Mouse (Mus musculus) heart, adult 2 months (tissue): ENCODE measurements around the gene Pogk. TPM values are rescaled to one million over a fixed set of nuclear protein-coding genes. Genes with fewer than 3 reads are reported as not detected.

Source experiments
- DNase-seq, 2 experiments: peaks; one replicate each; pipeline ENCODE4 v3.0.0; 2021
- H3K27ac ChIP-seq: fragments of 200-600 bp; 2 replicates; pipeline ENCODE4 v1.8.1; 2022
- H3K27me3 ChIP-seq: fragments of 200-500 bp; 2 replicates; pipeline ENCODE4 v1.6.1; 2012; ENCODE audit warnings: mild to moderate bottlenecking, low read length, inconsistent platforms, mixed read lengths; ENCODE audit not compliant: control insufficient read depth, insufficient read depth
- H3K36me3 ChIP-seq: fragments of 200-500 bp; 2 replicates; pipeline ENCODE4 v1.6.1; 2012; ENCODE audit warnings: low read length, inconsistent platforms; ENCODE audit not compliant: control insufficient read depth, insufficient read depth
- H3K4me1 ChIP-seq: fragments of 200-500 bp; 2 replicates; pipeline ENCODE4 v1.6.1; 2011; ENCODE audit warnings: low read length; ENCODE audit not compliant: control insufficient read depth, insufficient read depth
- H3K4me3 ChIP-seq: fragments of 200-600 bp; 2 replicates; pipeline ENCODE4 v1.8.1; 2022
- H3K79me2 ChIP-seq: fragments of 200-500 bp; replicated peaks from 2 replicates; pipeline ENCODE4 v1.6.1; 2012; ENCODE audit warnings: mild to moderate bottlenecking, inconsistent platforms, low read length, moderate library complexity, mixed read lengths; ENCODE audit not compliant: control insufficient read depth, insufficient read depth
- H3K9ac ChIP-seq: fragments of 200-500 bp; 2 replicates; pipeline ENCODE4 v1.6.1; 2012; ENCODE audit warnings: low read depth, mild to moderate bottlenecking, control low read depth, inconsistent platforms, low read length, mixed read lengths
- CTCF ChIP-seq: fragments of 200-600 bp; IDR thresholded peaks from 2 replicates; pipeline ENCODE4 v1.8.1; 2022; ENCODE audit warnings: antibody characterized with exemption, mild to moderate bottlenecking, moderate library complexity
- EP300 ChIP-seq: fragments of 200-500 bp; IDR thresholded peaks from 2 replicates; pipeline ENCODE4 v1.6.1; 2011; ENCODE audit warnings: low read depth, low read length, control low read depth; ENCODE audit not compliant: insufficient read depth
- POLR2A ChIP-seq: fragments of 200-500 bp; IDR thresholded peaks from 2 replicates; pipeline ENCODE4 v1.6.1; 2011; ENCODE audit warnings: mild to moderate bottlenecking, low read depth, low read length, control low read depth; ENCODE audit not compliant: insufficient read depth
- WGBS: fragments of 180-500 bp; shearing (Covaris S2); methylation state at CpG from one replicate; pipeline ENCODE4 v1.1.7; 2018; 5-methylcytosine and 5-hydroxymethylcytosine counted together
- intact Hi-C: fragments of 180-260 bp; cut with DNase I; formaldehyde crosslinking; loops from one replicate; pipeline ENCODE4 v1.15.1; 2025
- polyA plus RNA-seq: library from polyadenylated mRNA; depleted of rRNA; stranded (reverse); fragments of >200 nt; gene quantifications from 2 replicates; pipeline ENCODE4 v1.2.3, GENCODE M21; 2012
- total RNA-seq, 2 experiments: library from RNA; stranded (reverse); gene quantifications; 2 replicates each; pipeline ENCODE4 v1.2.3; 2021

Gene Pogk
- total and polyA plus RNA-seq, 3 experiments, result 6.2 to 11.6 (median 9.7) TPM

DNA sequence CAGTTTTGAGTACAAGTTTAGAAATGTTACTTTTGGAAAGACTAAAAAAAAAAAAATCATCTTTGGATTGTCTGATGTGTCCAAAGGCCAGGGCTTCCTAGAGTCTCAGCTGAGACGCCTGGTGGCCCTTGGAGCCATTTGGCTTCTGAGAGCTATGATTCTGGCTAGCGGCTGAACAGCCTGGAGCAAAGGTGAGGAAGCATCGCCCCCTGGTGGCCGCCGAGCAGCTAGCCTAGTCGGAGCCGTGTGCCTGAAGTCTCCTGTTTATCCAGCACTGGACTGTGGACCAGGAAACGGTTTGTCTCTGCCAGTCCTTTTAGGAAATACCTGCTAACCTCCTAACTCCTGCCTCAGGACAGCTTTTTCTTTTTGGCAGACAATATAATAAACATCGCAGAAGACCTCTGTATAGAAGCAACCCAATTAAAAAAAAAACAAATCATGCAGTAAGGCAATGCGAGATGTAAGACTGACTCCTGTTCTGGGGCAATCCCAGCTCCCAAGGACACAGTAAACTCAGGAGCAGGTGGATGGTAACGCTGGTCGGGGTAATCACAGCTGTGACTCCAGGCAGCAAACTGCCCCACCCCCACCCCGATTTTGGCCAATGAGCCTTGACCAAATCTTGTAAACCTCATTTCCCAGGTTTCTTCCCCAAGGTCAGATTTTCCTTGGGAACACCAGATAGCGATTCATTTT, 49.4 kb downstream of the Pogk start:
- no peak overlapping the region for H3K27ac ChIP-seq
- no peaks in the 10 kb centered on the region for H3K36me3 ChIP-seq
- H3K9ac ChIP-seq, result no peak overlapping the region
- peak; percentile 82 to 91 for DNase-seq
- H3K79me2 ChIP-seq, result no peaks in the 10 kb centered on the region
- no peaks in the 10 kb centered on the region for H3K27me3 ChIP-seq
- H3K4me1 ChIP-seq, result no peaks in the 10 kb centered on the region
- TF ChIP-seq POLR2A (no peak), EP300 (peak; percentile 63; the same call in 1 of the 2 replicates), CTCF (peak; percentile 96)
- 18% methylated on average over 14 of the region's 14 CpGs for WGBS
- H3K4me3 ChIP-seq, result no peak overlapping the region
- intact Hi-C loops, result loop anchor here (5.0 kb wide), 2 partner anchors 198 to 583 kb away; no protein-coding TSS in a partner anchor

DNA sequence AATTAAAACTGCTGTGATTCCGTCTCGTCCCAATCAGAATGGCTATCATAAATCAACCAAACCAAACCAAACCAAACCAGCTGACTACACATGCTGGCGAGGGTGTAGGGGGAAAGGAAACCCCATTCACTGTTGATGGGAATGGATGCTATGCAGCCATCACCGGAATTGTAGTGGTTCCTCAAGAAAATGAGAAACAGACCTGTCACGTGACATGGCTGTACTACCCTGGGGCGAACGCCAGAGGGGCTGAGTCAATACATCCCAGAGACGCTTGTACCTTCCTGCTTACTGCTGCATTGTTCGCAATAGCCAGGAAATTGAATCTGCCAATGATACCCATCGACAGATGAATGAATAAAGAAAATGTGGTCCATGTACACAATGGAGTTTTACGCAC, 59.9 kb downstream of the Pogk start:
- Histone ChIP-seq H3K9ac (no peak overlapping the region), H3K36me3 (no peaks in the 10 kb centered on the region), H3K4me3 (no peak overlapping the region), H3K79me2 (no peaks in the 10 kb centered on the region), H3K27me3 (no peaks in the 10 kb centered on the region), H3K27ac (no peak overlapping the region), H3K4me1 (no peaks in the 10 kb centered on the region)
- no peak for TF ChIP-seq CTCF
- no peak for TF ChIP-seq EP300
- no peak for TF ChIP-seq POLR2A
- DNase-seq, result no peak
- intact Hi-C loops, result no loop called here
- 81% methylated on average over 11 of the region's 11 CpGs for WGBS

DNA sequence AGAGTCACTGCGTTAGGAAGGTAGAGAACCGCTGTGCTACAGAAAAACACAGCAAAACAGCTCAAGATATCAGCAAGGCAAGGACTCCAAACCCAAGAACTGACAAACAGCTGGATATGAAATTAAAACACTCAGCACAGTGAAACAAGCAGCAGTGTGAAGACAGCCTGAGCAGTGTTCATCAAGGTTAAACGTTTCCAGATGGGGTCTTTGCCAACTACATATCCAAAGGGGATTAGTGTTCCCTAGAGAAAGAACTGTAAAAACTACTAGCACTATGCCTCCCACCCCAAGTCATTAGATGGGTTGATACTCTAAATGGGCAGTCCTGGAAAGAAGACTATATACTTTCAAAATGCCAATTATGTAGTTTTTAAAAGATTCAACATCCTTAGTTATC, 60.3 kb downstream of the Pogk start:
- no peak for DNase-seq
- no peak for TF ChIP-seq EP300
- TF ChIP-seq CTCF, result no peak
- no peak for TF ChIP-seq POLR2A
- 62% methylated on average over 3 of the region's 3 CpGs for WGBS
- Histone ChIP-seq H3K27me3 (no peaks in the 10 kb centered on the region), H3K9ac (no peak overlapping the region), H3K79me2 (no peaks in the 10 kb centered on the region), H3K27ac (no peak overlapping the region), H3K4me3 (no peak overlapping the region), H3K4me1 (no peaks in the 10 kb centered on the region), H3K36me3 (no peaks in the 10 kb centered on the region)
- intact Hi-C loops, result no loop called here

DNA sequence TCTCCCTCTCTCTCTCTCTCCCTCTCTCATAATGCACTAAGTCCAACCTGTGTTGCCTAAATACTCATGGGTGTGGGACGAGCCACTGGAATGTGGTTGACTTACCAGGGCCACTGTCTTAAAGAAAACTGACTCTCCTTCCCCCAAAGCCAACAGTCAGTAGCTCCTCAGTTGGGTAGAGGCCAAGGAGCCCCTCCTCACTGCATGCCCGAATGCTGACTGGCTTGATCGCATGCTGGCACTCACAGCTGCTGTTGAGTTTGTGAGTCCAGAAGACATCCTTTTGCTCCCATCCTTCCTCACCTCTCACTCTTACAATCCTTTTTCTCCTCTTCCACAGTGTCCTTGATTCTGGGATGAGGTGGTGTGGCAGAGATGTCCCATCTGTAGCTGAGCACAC, 62.8 kb downstream of the Pogk start:
- Histone ChIP-seq H3K4me3 (no peak overlapping the region), H3K27me3 (no peaks in the 10 kb centered on the region), H3K9ac (no peak overlapping the region), H3K79me2 (no peaks in the 10 kb centered on the region), H3K4me1 (no peaks in the 10 kb centered on the region), H3K36me3 (no peaks in the 10 kb centered on the region), H3K27ac (no peak overlapping the region)
- TF ChIP-seq EP300 (no peak), CTCF (no peak), POLR2A (no peak)
- intact Hi-C loops, result no loop called here
- WGBS, result 65% methylated on average over 3 of the region's 3 CpGs
- DNase-seq, result no peak

DNA sequence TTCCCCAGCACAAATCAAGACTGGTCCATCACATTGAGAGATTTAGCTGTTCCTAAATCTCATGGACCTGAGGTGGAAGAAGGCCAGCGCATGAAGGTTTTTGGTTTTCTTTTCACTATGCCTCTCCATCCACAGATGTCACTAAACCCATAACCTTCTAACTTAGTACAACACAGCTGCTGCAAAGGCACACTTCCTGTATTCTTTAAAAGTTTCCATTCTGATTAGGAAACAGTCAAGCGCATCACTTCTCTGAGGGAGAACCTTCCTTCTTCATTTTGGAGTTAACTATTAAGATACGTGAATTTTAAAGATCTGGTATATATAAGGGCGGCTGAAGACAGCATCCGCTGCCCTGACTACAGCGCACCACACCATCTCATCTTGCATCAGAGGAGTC, 64.1 kb downstream of the Pogk start:
- WGBS, result 77% methylated on average over 6 of the region's 6 CpGs
- no peak overlapping the region for H3K4me3 ChIP-seq
- TF ChIP-seq POLR2A, result no peak
- no peak for TF ChIP-seq EP300
- no peak for TF ChIP-seq CTCF
- H3K27me3 ChIP-seq, result no peaks in the 10 kb centered on the region
- no peaks in the 10 kb centered on the region for H3K4me1 ChIP-seq
- H3K79me2 ChIP-seq, result no peaks in the 10 kb centered on the region
- DNase-seq, result no peak
- H3K9ac ChIP-seq, result no peak overlapping the region
- H3K36me3 ChIP-seq, result no peaks in the 10 kb centered on the region
- intact Hi-C loops, result no loop called here
- H3K27ac ChIP-seq, result no peak overlapping the region

DNA sequence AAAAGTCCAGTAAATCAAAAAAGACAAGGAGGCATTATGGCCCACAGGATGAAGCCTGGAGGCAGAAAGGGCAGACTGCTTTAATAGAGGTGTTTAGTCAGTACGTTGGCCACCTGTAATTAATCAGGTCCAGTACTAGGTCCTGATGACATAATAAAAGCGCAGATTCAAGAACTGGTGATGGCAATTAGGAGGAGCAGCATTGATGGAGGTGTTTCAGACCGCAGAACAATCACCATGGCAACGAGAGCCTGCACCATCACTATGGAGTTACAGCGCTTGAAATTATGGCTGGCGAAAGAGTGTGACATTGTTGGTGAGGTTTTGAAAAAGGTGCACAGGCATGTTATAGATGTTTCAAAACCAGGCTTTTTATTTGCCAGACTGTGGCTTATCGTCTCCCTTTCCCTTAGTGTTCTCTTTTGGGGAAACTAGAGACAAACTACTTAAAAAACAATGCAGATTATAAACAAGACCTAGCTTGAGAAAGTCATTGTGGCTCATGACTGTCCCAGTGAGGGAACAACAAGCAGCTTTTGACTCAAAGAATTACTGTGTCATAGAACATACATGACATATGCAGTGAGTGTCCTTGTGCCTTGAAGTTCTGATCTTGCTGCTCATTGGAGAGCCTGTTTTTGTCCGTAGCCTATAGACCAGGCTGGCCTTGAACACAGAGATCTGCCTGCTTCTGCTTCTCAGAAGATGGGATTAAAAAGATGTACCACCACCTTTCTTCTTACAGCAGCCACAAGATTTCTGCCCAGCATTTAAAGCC, 65.2 kb downstream of the Pogk start:
- H3K4me3 ChIP-seq, result no peak overlapping the region
- 86% methylated on average over 8 of the region's 8 CpGs for WGBS
- TF ChIP-seq EP300 (no peak), CTCF (no peak), POLR2A (no peak)
- H3K36me3 ChIP-seq, result no peaks in the 10 kb centered on the region
- intact Hi-C loops, result no loop called here
- H3K9ac ChIP-seq, result no peak overlapping the region
- H3K79me2 ChIP-seq, result no peaks in the 10 kb centered on the region
- DNase-seq, result no peak
- H3K27ac ChIP-seq, result no peak overlapping the region
- H3K4me1 ChIP-seq, result no peaks in the 10 kb centered on the region
- no peaks in the 10 kb centered on the region for H3K27me3 ChIP-seq
